Mouse (Mus musculus): ENCODE measurements around the gene Ppm1d. TPM values are rescaled to one million over a fixed set of nuclear protein-coding genes. Genes with fewer than 3 reads are reported as not detected.

Gene Ppm1d
- polyA plus RNA-seq, 1 experiment, result 3.4 TPM

DNA sequence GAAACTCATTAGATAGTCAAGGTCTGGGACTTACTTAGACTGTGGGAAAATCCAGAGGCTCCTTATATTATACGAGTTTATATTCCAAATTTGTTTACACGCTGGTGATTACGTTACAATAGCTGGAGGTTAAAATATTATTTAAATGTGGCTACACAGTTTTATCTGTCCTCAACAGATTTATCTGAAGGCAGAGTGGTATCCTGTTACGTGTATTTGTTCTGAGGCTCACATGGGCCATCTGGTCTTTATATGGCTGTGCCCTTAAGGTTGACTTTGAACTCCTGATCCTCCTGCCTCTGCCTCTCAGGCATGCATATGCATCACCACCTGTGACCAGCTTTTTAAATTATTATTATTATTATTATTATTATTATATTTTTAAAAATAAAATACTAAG is 42.8 kb downstream of the Ppm1d start:
- 0 out of 2 replicates have a peak, but pooled peaks have one; percentile 23 for TF ChIP-seq GATA1 (IDR thresholded peaks at IDR 0.05; ENCODE audit: low read length)
- TF ChIP-seq TAL1 (IDR thresholded peaks at IDR 0.05; ENCODE audit: low read length), result peak; percentile 18; the same call in 1 of the 3 replicates

DNA sequence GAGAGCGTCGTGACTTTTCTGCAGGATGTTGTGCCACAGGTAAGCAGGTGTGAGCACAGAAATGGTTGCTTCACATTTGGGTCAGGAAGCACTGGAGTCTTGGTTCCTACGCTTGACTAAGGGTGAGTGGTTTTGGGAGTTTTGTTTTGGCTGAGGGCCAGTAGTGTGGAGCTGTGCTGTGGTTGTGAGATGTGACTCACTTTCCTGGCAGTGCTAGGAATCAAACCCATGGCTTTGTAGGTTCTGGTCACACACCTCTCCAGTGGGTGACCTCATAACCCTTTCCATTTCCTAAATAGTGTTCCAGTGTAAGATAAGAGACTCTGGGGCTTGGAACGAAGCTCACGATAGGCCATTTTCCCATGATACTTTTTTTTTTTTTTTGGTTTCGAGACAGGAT is 48.6 kb downstream of the Ppm1d start:
- Histone ChIP-seq H3K36me3 (ENCODE audit: control insufficient read depth) (peaks cover 89% of the 10 kb centered on the region), H3K27me3 (ENCODE audit: control insufficient read depth) (no peaks in the 10 kb centered on the region), H3K4me3 (replicated peaks) (no peak overlapping the region), H3K4me1 (ENCODE audit: control insufficient read depth) (peaks cover 16% of the 10 kb centered on the region), H3K9me3 (ENCODE audit: control insufficient read depth, low read length) (no peaks in the 10 kb centered on the region)
- TF ChIP-seq TAL1 (IDR thresholded peaks at IDR 0.05; ENCODE audit: low read length) (no peak), GATA1 (IDR thresholded peaks at IDR 0.05; ENCODE audit: low read length) (no peak)

More for the DNA sequence above, 42.8 kb downstream of the Ppm1d start:
- Histone ChIP-seq H3K4me1 (ENCODE audit: control insufficient read depth) (peaks cover 62% of the 10 kb centered on the region), H3K4me3 (replicated peaks) (peak overlapping the region; percentile 87), H3K27me3 (ENCODE audit: control insufficient read depth) (no peaks in the 10 kb centered on the region), H3K9me3 (ENCODE audit: control insufficient read depth, low read length) (no peaks in the 10 kb centered on the region), H3K36me3 (ENCODE audit: control insufficient read depth) (peaks cover 57% of the 10 kb centered on the region)

DNA sequence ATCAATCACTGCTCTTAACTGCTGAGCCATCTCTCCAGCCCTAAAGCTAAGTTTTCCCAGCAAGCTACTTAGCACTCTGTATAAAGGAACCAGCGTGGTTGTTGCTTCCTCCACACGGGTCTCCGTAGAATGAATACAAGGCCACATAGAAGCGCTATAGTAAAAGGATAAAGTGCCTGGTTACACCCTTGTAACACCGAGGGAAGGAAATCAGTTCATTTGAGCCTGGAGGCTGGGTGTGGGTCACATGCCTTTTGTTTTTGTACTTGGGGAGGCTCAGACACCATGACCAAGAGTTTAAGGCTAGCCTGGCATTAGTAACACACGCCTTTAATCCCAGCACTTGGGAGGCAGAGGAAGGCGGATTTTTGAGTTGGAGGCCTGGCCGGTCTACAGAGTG is 50.6 kb downstream of the Ppm1d start:
- no peaks in the 10 kb centered on the region for H3K27me3 ChIP-seq (ENCODE audit: control insufficient read depth)
- H3K9me3 ChIP-seq (ENCODE audit: control insufficient read depth, low read length), result no peaks in the 10 kb centered on the region
- H3K36me3 ChIP-seq (ENCODE audit: control insufficient read depth), result peaks cover 90% of the 10 kb centered on the region
- H3K4me1 ChIP-seq (ENCODE audit: control insufficient read depth), result peaks cover 4% of the 10 kb centered on the region
- H3K4me3 ChIP-seq (replicated peaks), result no peak overlapping the region
- TF ChIP-seq TAL1 (IDR thresholded peaks at IDR 0.05; ENCODE audit: low read length) (no peak), GATA1 (IDR thresholded peaks at IDR 0.05; ENCODE audit: low read length) (no peak)

DNA sequence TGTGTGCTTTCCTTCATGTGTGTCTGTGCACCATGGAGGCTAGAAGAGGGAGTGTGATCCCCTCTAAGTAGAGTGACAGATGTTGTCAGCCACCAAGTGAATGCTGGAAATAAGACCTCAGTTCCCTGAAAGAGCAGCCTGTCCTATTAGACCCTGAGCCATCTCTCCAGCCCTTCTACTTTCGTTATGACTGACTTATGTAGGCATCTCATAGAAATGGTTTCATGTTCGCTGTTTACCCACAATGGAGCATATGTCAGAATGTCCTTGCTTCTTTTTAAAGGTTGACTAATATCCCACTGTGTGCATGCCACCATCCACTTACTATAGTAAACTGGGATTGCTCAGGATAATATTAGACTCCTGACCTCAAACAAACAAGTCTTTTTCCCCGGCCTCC is 55.1 kb downstream of the Ppm1d start:
- Histone ChIP-seq H3K4me3 (replicated peaks) (no peak overlapping the region), H3K4me1 (ENCODE audit: control insufficient read depth) (no peaks in the 10 kb centered on the region; the same call in 1 of the 2 replicates), H3K36me3 (ENCODE audit: control insufficient read depth) (peaks cover 89% of the 10 kb centered on the region), H3K9me3 (ENCODE audit: control insufficient read depth, low read length) (no peaks in the 10 kb centered on the region), H3K27me3 (ENCODE audit: control insufficient read depth) (no peaks in the 10 kb centered on the region)
- TF ChIP-seq GATA1 (IDR thresholded peaks at IDR 0.05; ENCODE audit: low read length) (no peak), TAL1 (IDR thresholded peaks at IDR 0.05; ENCODE audit: low read length) (no peak)

DNA sequence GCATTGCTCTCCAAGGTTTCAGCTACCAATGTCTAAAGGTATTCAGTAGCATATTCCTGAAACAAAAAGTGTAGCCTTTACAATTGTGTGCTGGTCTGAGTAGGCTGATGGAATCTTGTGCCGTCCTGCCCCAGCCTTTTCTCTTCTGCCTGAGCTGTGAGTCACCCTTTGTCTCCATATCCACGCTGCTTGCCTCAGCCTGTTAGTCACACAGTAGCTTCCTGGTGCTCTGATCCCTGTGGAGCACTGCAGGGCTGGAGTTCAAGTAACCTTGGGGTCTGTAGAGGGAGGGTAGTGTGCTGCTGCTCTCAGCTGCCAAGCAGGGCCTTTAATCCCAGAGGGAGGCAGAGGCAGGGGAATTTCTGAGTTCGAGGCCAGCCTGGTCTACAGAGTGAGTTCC is 56.8 kb downstream of the Ppm1d start:
- peaks cover 90% of the 10 kb centered on the region for H3K36me3 ChIP-seq (ENCODE audit: control insufficient read depth)
- H3K4me3 ChIP-seq (replicated peaks), result no peak overlapping the region
- no peaks in the 10 kb centered on the region for H3K9me3 ChIP-seq (ENCODE audit: control insufficient read depth, low read length)
- TF ChIP-seq GATA1 (IDR thresholded peaks at IDR 0.05; ENCODE audit: low read length) (no peak), TAL1 (IDR thresholded peaks at IDR 0.05; ENCODE audit: low read length) (no peak)
- H3K27me3 ChIP-seq (ENCODE audit: control insufficient read depth), result no peaks in the 10 kb centered on the region
- no peaks in the 10 kb centered on the region; the same call in 1 of the 2 replicates for H3K4me1 ChIP-seq (ENCODE audit: control insufficient read depth)

DNA sequence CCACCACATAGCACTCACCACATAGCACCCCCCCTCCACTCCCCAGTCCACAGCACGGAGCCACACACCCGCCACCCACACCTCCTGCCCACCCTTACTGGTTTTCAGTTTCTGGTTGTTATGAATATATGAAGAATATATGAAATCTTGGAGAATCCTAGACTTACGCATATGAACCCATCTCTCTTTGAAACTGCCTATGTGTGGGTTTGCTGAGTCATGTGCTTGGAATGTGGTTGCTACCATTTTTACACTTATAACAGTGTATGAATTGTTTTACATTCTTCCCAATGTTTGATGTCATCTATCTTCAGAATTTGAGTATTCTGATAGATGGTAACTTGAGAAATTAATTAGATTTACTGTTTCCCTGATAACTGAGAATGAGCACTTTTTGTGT is 68.0 kb downstream of the Ppm1d start:
- no peak for TF ChIP-seq TAL1 (IDR thresholded peaks at IDR 0.05; ENCODE audit: low read length)
- no peak for TF ChIP-seq GATA1 (IDR thresholded peaks at IDR 0.05; ENCODE audit: low read length)
- Histone ChIP-seq H3K4me3 (replicated peaks) (no peak overlapping the region), H3K27me3 (ENCODE audit: control insufficient read depth) (no peaks in the 10 kb centered on the region), H3K36me3 (ENCODE audit: control insufficient read depth) (peaks cover 33% of the 10 kb centered on the region), H3K4me1 (ENCODE audit: control insufficient read depth) (no peaks in the 10 kb centered on the region), H3K9me3 (ENCODE audit: control insufficient read depth, low read length) (no peaks in the 10 kb centered on the region)

DNA sequence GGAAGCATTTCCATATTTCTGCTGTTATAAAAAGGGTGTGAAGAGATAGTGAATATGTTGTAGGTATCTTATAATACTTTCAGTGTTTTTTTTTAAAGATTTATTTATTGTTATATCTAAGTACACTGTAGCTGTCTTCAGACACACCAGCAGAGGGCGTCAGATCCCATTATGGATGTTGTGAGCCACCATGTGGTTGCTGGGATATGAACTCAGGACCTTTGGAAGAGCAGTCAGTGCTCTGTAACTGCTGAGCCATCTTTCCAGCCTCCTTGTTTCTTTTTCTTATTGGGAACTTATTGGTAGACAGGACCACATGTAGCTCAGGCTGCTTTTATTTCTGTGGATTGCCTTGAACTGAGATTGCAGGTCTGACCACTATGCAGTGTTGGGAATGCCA is 69.0 kb downstream of the Ppm1d start:
- no peaks in the 10 kb centered on the region for H3K27me3 ChIP-seq (ENCODE audit: control insufficient read depth)
- TF ChIP-seq GATA1 (IDR thresholded peaks at IDR 0.05; ENCODE audit: low read length) (no peak), TAL1 (IDR thresholded peaks at IDR 0.05; ENCODE audit: low read length) (no peak)
- H3K9me3 ChIP-seq (ENCODE audit: control insufficient read depth, low read length), result no peaks in the 10 kb centered on the region
- H3K36me3 ChIP-seq (ENCODE audit: control insufficient read depth), result peaks cover 25% of the 10 kb centered on the region
- no peak overlapping the region for H3K4me3 ChIP-seq (replicated peaks)
- no peaks in the 10 kb centered on the region for H3K4me1 ChIP-seq (ENCODE audit: control insufficient read depth)

DNA sequence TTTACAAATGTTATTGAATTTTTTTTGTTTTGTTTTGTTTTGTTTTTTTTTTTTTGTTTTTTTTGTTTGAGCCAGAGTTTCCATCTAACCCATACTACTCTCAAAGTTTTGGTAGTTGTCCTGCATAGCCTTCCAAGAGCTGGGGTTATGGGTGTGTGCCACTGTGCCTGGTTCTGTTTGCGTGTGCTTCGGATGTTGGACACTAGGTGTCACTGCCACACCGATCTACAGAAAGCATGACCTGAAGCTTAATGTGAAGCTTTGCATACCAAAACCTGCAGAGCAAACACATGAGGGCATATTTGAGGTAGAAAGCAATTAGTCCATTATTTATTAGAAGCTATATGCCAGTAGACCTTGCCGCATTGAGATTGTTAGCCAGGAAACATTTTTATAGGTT is 71.0 kb downstream of the Ppm1d start:
- Histone ChIP-seq H3K27me3 (ENCODE audit: control insufficient read depth) (no peaks in the 10 kb centered on the region), H3K4me3 (replicated peaks) (no peak overlapping the region), H3K4me1 (ENCODE audit: control insufficient read depth) (no peaks in the 10 kb centered on the region), H3K36me3 (ENCODE audit: control insufficient read depth) (peaks cover 14% of the 10 kb centered on the region), H3K9me3 (ENCODE audit: control insufficient read depth, low read length) (no peaks in the 10 kb centered on the region)
- TF ChIP-seq GATA1 (IDR thresholded peaks at IDR 0.05; ENCODE audit: low read length), result no peak
- TF ChIP-seq TAL1 (IDR thresholded peaks at IDR 0.05; ENCODE audit: low read length), result no peak

DNA sequence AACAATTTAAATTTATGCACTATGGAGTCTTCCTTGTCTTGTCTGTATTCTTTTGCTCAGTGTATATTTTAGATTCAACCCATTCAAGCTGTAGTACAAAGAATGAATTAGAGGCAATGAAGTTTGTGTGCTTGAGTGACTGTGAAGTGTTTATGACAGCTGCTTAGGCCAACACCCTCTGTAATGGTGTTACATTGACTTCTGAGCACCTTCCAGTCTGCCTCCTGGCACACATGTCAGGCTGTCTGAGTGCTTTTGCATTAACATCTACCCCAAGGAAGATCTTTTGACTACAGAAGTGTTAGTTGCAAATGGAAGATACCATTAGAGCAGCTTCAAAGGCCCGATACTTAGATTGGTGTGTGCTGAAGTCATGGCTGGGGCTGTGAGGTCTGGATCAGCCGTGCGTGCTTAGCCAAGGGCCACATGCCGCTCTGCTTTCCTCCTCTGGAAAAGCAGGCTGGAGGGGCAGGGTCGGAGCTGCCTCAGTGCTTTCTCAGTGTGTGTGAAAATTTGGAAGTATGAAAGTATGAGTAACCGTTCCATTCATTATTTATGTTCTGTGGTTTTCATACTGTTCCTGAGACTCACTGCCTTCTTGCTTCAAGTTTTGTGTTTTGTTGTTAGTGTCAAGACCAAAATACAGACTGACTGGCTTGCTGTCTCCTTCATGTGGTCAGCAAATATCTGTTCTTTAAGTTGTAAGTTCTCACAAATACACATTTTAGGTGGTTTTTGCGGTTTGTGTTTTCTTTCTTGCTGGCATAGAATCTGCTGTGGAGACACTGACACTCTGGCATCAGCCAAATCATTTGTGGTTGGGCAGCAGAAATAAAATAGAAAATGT is 73.2 kb downstream of the Ppm1d start:
- TF ChIP-seq TAL1 (IDR thresholded peaks at IDR 0.05; ENCODE audit: low read length), result no peak
- no peak for TF ChIP-seq GATA1 (IDR thresholded peaks at IDR 0.05; ENCODE audit: low read length)
- Histone ChIP-seq H3K4me3 (replicated peaks) (no peak overlapping the region), H3K9me3 (ENCODE audit: control insufficient read depth, low read length) (no peaks in the 10 kb centered on the region), H3K4me1 (ENCODE audit: control insufficient read depth) (no peaks in the 10 kb centered on the region), H3K27me3 (ENCODE audit: control insufficient read depth) (no peaks in the 10 kb centered on the region), H3K36me3 (ENCODE audit: control insufficient read depth) (peaks cover 2% of the 10 kb centered on the region)
